Mouse (Mus musculus): ENCODE data around the gene Adamts12.

GRCm38 (mm10) chr15:11041229-11041628 is 23.4 kb upstream of the Adamts12 start:
- TF ChIP-seq HCFC1 (IDR thresholded peaks at IDR 0.05; ENCODE audit: borderline replicate concordance, insufficient read depth, low read length), result no peak
- no peak for TF ChIP-seq ZNF384 (IDR thresholded peaks at IDR 0.05; ENCODE audit: low read depth, low read length)
- no peak for TF ChIP-seq CHD2 (IDR thresholded peaks at IDR 0.05; ENCODE audit: low read depth, low read length)
- no peak for TF ChIP-seq MAFK (IDR thresholded peaks at IDR 0.05; ENCODE audit: insufficient read depth, low read depth, low read length)
